Mouse (Mus musculus): ENCODE data around the gene Parpbp. TPM values are rescaled to one million over a fixed set of nuclear protein-coding genes. Genes with fewer than 3 reads are reported as not detected.

The Parpbp gene
- polyA plus RNA-seq, 1 experiment, result 0.58 TPM

DNA sequence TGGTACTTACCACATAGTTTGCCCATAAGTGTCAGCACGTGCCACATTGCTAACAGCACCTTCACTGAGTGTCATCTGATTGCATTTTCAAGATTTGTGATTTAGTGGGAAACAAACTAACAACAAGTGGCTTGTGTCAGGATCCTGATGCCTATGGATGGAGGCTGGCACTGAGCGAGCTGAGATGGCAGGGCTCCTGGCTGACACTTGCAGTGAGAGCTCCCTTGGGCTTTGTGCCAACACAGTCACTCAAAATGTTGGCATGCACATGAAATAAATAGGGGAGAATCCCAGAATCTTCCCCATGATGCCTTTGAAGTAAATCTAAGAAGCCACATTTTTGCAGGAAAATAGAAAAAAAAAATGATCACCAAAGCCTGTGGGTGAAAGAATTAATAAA, 33.5 kb downstream of the Parpbp start:
- Histone ChIP-seq H3K4me1 (ENCODE audit: control insufficient read depth, insufficient read depth, low read length) (no peaks in the 10 kb centered on the region), H3K27ac (ENCODE audit: insufficient read depth, low read length) (no peak overlapping the region), H3K4me3 (ENCODE audit: insufficient read depth, low read length) (no peak overlapping the region)
- TF ChIP-seq POLR2A (IDR thresholded peaks at IDR 0.05; ENCODE audit: extremely low read depth, insufficient read depth, low read length) (no peak), CTCF (IDR thresholded peaks at IDR 0.05; ENCODE audit: extremely low read depth, insufficient read depth, low read length) (no peak)

DNA sequence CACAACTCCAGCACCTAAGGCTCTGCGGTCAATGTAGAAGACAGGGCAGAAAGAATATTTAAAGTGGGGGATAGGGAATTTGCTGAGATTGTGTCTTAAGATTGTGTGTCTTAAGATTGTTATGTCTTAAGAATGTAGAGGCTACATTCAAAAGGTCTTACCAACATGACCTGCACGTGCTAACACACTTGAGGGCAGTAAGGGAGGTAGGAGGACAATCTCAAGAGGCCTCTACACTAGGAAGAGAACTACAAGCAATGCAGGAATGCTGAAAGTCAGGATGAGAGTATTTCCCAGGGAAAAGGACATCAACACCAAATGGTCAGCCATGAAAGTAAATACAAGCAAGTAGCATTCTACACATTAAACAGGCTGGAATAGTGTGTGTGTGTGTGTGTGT, 40.6 kb downstream of the Parpbp start:
- Histone ChIP-seq H3K4me3 (ENCODE audit: insufficient read depth, low read length) (no peak overlapping the region), H3K4me1 (ENCODE audit: control insufficient read depth, insufficient read depth, low read length) (no peaks in the 10 kb centered on the region), H3K27ac (ENCODE audit: insufficient read depth, low read length) (no peak overlapping the region)
- TF ChIP-seq CTCF (IDR thresholded peaks at IDR 0.05; ENCODE audit: extremely low read depth, insufficient read depth, low read length) (no peak), POLR2A (IDR thresholded peaks at IDR 0.05; ENCODE audit: extremely low read depth, insufficient read depth, low read length) (no peak)

DNA sequence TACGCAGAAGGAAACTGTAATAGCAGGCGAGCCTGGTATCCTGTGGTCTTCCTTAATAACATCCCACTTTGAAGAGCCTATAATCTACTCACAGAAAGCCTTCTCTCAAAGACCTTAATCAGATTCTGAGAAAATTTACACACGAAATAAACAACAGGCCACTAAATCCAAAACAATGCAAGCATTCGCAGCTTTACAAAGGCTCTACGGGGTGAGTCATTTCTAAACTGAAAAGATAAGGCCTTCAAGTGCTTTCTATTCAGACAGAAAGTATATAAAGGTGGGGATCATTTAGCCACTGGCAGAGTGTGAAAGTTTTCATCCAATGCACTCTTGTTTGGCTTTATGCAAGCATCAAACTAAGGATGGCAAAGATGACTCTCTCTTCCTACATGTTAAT, 56.0 kb downstream of the Parpbp start, which contains the start of gene Pmch:
Gene Pmch, plus strand, starts transcription at position 301 of the 400 bp plus-strand sequence.
- no peaks in the 10 kb centered on the region for H3K4me1 ChIP-seq (ENCODE audit: control insufficient read depth, insufficient read depth, low read length)
- H3K4me3 ChIP-seq (ENCODE audit: insufficient read depth, low read length), result no peak within 1 kb of the TSS
- H3K27ac ChIP-seq (ENCODE audit: insufficient read depth, low read length), result no peak within 1 kb of the TSS
- TF ChIP-seq CTCF (IDR thresholded peaks at IDR 0.05; ENCODE audit: extremely low read depth, insufficient read depth, low read length), result no peak
- TF ChIP-seq POLR2A (IDR thresholded peaks at IDR 0.05; ENCODE audit: extremely low read depth, insufficient read depth, low read length), result no peak

DNA sequence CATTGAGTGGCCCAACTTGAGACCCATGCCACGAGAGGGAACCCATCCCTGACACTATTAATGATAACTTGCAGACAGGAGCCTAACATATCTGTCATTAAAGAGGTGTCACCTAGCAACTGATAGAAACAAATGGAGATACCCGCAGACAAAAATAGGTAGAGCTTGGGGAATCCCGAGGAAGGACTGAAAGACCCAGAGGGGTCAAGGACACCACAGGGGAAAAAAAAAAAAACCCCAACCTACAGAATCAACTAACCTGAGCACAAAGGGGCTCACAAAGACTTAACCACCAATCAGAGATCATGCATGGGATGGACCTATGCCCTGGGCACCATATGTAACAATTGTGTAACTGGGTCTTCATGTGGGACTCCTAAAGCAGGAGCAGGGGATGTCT, 79.4 kb downstream of the Parpbp start:
- Histone ChIP-seq H3K4me1 (ENCODE audit: control insufficient read depth, insufficient read depth, low read length) (no peaks in the 10 kb centered on the region), H3K27ac (ENCODE audit: insufficient read depth, low read length) (no peak overlapping the region), H3K4me3 (ENCODE audit: insufficient read depth, low read length) (no peak overlapping the region)
- TF ChIP-seq CTCF (IDR thresholded peaks at IDR 0.05; ENCODE audit: extremely low read depth, insufficient read depth, low read length), result no peak
- TF ChIP-seq POLR2A (IDR thresholded peaks at IDR 0.05; ENCODE audit: extremely low read depth, insufficient read depth, low read length), result no peak

DNA sequence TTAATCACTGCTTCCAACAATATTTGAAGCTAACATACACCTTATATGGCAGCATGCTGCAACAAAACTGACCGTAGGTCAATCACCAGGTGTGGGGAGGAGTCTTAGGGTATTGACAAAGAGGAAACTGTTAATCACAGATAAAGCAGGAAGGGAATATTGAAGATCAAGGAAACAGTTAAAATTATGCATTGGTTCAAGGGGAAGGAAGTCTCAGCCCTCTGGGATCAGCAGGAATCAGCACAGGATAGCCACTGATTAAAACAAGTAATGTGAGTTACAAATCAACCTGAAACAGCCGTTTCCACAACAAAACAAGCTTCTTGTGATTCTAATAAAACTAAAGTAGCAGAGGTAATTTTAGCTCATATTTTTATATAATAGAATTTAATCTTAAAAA, 81.9 kb downstream of the Parpbp start:
- Histone ChIP-seq H3K4me3 (ENCODE audit: insufficient read depth, low read length) (no peak overlapping the region), H3K4me1 (ENCODE audit: control insufficient read depth, insufficient read depth, low read length) (no peaks in the 10 kb centered on the region), H3K27ac (ENCODE audit: insufficient read depth, low read length) (no peak overlapping the region)
- no peak for TF ChIP-seq CTCF (IDR thresholded peaks at IDR 0.05; ENCODE audit: extremely low read depth, insufficient read depth, low read length)
- TF ChIP-seq POLR2A (IDR thresholded peaks at IDR 0.05; ENCODE audit: extremely low read depth, insufficient read depth, low read length), result no peak

DNA sequence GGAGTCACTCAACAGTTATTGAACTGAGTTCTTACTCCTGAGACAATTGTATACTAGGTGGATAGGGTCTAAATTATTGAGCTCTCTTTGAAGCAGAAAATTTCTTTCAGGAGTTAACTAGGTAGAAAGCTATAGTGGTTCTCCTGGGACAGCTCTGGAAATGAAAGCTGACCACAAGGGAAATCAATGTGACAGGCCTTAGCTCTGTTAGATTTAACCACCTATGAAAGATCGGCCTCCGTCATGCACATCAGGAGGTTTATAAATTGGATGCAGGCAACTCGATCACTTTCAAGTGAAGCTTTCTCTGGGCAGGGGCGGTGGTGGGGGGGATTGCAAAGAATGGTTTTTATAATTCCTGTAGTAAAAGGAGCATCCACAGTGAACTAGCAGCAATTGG, 83.3 kb downstream of the Parpbp start:
- no peak for TF ChIP-seq POLR2A (IDR thresholded peaks at IDR 0.05; ENCODE audit: extremely low read depth, insufficient read depth, low read length)
- no peak for TF ChIP-seq CTCF (IDR thresholded peaks at IDR 0.05; ENCODE audit: extremely low read depth, insufficient read depth, low read length)
- Histone ChIP-seq H3K4me1 (ENCODE audit: control insufficient read depth, insufficient read depth, low read length) (no peaks in the 10 kb centered on the region), H3K27ac (ENCODE audit: insufficient read depth, low read length) (no peak overlapping the region), H3K4me3 (ENCODE audit: insufficient read depth, low read length) (no peak overlapping the region)

DNA sequence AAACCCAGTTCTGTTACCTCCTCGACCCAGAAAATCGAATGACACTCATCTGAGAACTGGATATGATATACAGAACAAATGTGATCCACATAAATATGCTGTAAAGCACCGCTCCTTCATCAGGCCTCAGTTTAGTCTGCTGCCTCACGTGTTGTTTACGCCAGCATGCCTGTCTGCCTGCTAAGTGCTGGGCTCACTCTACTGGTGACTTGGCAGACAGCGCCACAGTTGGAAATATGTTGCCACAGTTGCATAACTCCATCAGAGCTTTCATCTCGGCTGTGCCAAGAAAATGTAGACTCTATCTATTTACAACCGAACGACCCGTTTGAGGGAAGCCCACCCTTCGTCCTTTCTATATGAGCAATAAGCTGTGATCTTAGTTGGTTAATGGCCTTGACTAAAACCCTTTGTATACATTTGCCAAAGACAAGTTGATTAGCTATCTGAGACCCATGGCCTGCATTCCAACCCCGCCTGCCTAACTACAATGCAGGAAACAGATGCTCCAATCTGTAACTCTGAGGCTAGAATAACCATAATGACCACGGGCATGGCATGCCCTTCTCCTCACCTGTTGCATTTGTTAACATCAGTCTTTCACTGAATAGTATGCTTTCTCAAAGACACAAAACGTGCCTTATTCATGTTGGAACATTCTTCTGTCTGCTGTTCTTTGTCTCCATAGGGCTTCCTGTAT, 89.6 kb downstream of the Parpbp start:
- H3K27ac ChIP-seq (ENCODE audit: insufficient read depth, low read length), result no peak overlapping the region
- no peak overlapping the region for H3K4me3 ChIP-seq (ENCODE audit: insufficient read depth, low read length)
- H3K4me1 ChIP-seq (ENCODE audit: control insufficient read depth, insufficient read depth, low read length), result no peaks in the 10 kb centered on the region
- no peak for TF ChIP-seq POLR2A (IDR thresholded peaks at IDR 0.05; ENCODE audit: extremely low read depth, insufficient read depth, low read length)
- TF ChIP-seq CTCF (IDR thresholded peaks at IDR 0.05; ENCODE audit: extremely low read depth, insufficient read depth, low read length), result no peak

DNA sequence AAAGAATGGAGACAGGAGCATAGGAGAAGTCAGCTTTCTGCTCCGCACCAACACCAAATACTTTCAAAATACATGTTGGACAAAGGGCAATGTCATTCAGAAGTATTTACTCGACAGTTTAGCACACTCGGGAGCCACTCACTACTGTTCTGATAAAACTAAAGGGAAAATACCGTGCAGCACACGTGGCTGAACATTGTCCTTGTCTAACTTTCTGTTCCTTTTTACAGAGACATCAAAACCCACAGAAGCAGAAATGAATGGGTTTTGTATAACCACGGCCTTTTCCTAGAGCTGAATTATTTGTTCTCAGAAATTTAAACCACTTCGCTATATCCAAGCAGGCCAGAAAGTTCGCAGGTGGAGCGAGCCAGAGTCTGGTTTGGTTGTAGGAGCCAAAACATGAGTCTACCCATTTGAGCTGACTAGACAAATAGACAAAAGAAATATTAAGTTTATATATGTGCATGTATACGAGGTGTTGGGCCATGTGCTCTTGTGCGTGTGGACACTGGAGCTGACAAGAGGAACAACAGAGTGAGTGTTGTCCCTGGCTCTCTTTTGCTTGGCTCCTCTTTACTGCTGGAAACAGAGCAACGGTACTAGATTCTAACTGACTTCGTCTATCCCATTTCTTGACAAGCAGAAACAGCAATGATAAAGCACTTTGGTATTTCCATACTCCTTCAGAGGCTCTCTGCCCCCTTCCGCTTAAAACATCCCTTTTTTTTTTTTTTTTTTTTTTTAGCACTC, 92.3 kb downstream of the Parpbp start:
- no peaks in the 10 kb centered on the region for H3K4me1 ChIP-seq (ENCODE audit: control insufficient read depth, insufficient read depth, low read length)
- no peak overlapping the region for H3K27ac ChIP-seq (ENCODE audit: insufficient read depth, low read length)
- no peak overlapping the region for H3K4me3 ChIP-seq (ENCODE audit: insufficient read depth, low read length)
- no peak for TF ChIP-seq CTCF (IDR thresholded peaks at IDR 0.05; ENCODE audit: extremely low read depth, insufficient read depth, low read length)

DNA sequence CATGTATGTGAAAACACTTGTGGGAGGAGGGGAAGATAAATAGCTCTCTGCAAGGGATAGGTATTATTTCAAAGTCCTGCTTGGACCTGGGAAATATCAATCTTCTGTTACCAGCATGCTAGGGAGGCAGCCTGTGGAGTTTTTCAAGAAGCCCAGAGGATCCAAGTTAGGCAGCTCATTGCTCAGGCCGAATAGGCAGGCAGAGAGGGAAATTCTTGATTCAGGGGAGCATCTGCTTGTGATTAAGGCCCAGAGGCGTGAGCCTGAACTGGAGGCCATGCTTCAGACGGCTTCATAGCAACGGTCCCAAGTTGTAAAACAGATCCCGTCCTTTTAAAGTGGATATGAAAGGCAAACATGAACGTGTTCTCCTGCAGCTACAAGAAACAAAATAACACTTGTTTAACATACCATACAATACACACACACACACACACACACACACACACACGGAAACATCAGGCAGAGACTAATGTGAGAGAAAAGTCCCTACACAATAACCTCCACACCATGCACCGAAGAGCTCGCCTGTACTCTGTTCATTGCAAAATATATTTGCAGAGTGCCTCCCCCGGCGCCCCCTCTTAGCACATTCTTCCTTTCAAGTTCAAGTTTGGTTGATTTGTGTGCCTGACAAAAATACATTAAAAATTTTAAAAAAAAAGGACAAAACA, 100.5 kb downstream of the Parpbp start:
- Histone ChIP-seq H3K27ac (ENCODE audit: insufficient read depth, low read length) (no peak overlapping the region), H3K4me1 (ENCODE audit: control insufficient read depth, insufficient read depth, low read length) (no peaks in the 10 kb centered on the region), H3K4me3 (ENCODE audit: insufficient read depth, low read length) (no peak overlapping the region)
- TF ChIP-seq POLR2A (IDR thresholded peaks at IDR 0.05; ENCODE audit: extremely low read depth, insufficient read depth, low read length) (no peak), CTCF (IDR thresholded peaks at IDR 0.05; ENCODE audit: extremely low read depth, insufficient read depth, low read length) (no peak)

Measured in cortical plate, adult 2 months (tissue).